8 mouse cellular contexts compared by ENCODE assay signal in genomic region chr12:8313270-8313771, GRCm38 (mm10). TPM values are rescaled to one million over a fixed set of nuclear protein-coding genes. Genes with fewer than 3 reads are reported as not detected.
DNase-seq lines count a peak whose midpoint lies in the region; ATAC-seq and TF ChIP-seq lines count a peak whose summit lies in the region.

Gene Hs1bp3, plus strand, starts transcription at chr12:8313432.

- peaks cover 6% of the 10 kb centered on the region for H3K4me1 ChIP-seq in cortical plate, adult 2 months (ENCODE audit: control insufficient read depth, insufficient read depth, low read length)

- H3K27ac ChIP-seq in cortical plate, adult 2 months (ENCODE audit: insufficient read depth, low read length): peak within 1 kb of the TSS; percentile 79

- intact Hi-C loops in gastrocnemius, postnatal 14 days (cut with DNase I; ENCODE audit: low total_unique reads): no loop called here
- intact Hi-C loops in left cerebral cortex, postnatal 25 days (cut with DNase I): no loop called here

- DNase-seq in adipocyte (ENCODE audit: low spot score): peak; percentile 88
- DNase-seq in gastrocnemius, postnatal 14 days: peak; percentile 91
- peak; percentile 82 to 89 for DNase-seq in left cerebral cortex, postnatal 25 days (ENCODE audit: low spot score in 2 of 2)
- DNase-seq in mesoderm, embryonic 11.5 days (ENCODE audit: low read depth, low spot score): peak; percentile 89
- peak; percentile 84 for DNase-seq in right cerebral cortex, postnatal 25 days
- peak; percentile 80 to 92 for DNase-seq in urinary bladder, postnatal 4 days (ENCODE audit: low spot score in 2 of 2)

- peak within 1 kb of the TSS; percentile 95 for H3K4me3 ChIP-seq in cortical plate, adult 2 months (ENCODE audit: insufficient read depth, low read length)

- TF ChIP-seq CTCF in cortical plate, adult 2 months (IDR thresholded peaks at IDR 0.05; ENCODE audit: extremely low read depth, insufficient read depth, low read length): peak; percentile 74

- ATAC-seq in inflammation-experienced regulatory T-cells, adult 6 months: peak; percentile 90

- TF ChIP-seq POLR2A in cortical plate, adult 2 months (IDR thresholded peaks at IDR 0.05; ENCODE audit: extremely low read depth, insufficient read depth, low read length): peak; percentile 60; the same call in 1 of the 2 replicates

RNA-seq across cellular contexts. Expression of gene Hs1bp3, which starts in this region (rescaled TPM):
- polyA plus RNA-seq in cortical plate, adult 2 months (2012; rRNA removed): 15.4 and 15.7 TPM in 2 replicates
- total RNA-seq in gastrocnemius, postnatal 14 days (2021): 1 to 10 TPM; 5.0 to 5.9 TPM
- polyA plus RNA-seq in inflammation-experienced regulatory T-cells, adult 6 months (2017; shearing (Covaris generic)): 1 to 10 TPM; 2.7 to 5.2 (median 5.1) TPM
- 10 to 100 TPM; 14.3 to 15.6 TPM for total RNA-seq in left cerebral cortex, postnatal 25 days (2021)

Comparison
In these comparisons a context has a peak if more than half of its experiments do, and no peak if none do; other contexts are left out.
1. Peak in every context shown above with its lines: DNase-seq, ATAC-seq, H3K4me3 ChIP-seq and H3K27ac ChIP-seq.